Mouse (Mus musculus) megakaryocyte, embryonic 14.5 days (primary cell): ENCODE results near the gene Aff4.

ENCODE experiments used
- FLI1 ChIP-seq: IDR thresholded peaks from 2 replicates; pipeline ENCODE4 v1.6.1; 2012; ENCODE audit warnings: low read length, inconsistent platforms, mixed read lengths
- GATA1 ChIP-seq: IDR thresholded peaks from 3 replicates; pipeline ENCODE4 v1.6.1; 2012; ENCODE audit warnings: mixed read lengths, low read length, inconsistent platforms, borderline replicate concordance

DNA sequence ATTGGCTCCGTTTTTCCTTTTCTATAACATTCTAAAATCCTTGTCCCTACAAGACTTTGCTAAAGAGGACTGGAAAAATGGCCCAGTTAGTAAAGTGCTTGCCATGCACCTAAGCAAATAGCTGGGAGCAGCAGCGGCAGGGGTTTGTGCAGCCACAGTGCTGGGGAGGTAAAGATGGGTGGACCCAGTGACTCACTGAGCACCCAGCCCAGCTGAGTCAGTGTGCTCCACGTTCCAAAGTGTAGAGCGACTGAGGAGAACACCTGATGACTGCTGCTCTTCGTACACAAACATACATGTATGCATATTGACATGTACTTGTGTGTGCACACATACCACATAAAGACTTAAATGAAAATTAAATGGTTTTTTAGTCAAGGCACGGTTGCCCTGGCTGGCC lies 19.5 kb upstream of the Aff4 start:
- TF ChIP-seq GATA1 (no peak), FLI1 (no peak)
